Mouse (Mus musculus) heart, adult 2 months (tissue): Measurements from ENCODE around the gene Thbs3. TPM values are rescaled to one million over a fixed set of nuclear protein-coding genes. Genes with fewer than 3 reads are reported as not detected.

Experiments
- DNase-seq, 2 experiments: peaks; one replicate each; pipeline ENCODE4 v3.0.0; 2021
- H3K27ac ChIP-seq: fragments of 200-600 bp; 2 replicates; pipeline ENCODE4 v1.8.1; 2022
- H3K27me3 ChIP-seq: fragments of 200-500 bp; 2 replicates; pipeline ENCODE4 v1.6.1; 2012; ENCODE audit warnings: mild to moderate bottlenecking, low read length, inconsistent platforms, mixed read lengths; ENCODE audit not compliant: control insufficient read depth, insufficient read depth
- H3K36me3 ChIP-seq: fragments of 200-500 bp; 2 replicates; pipeline ENCODE4 v1.6.1; 2012; ENCODE audit warnings: low read length, inconsistent platforms; ENCODE audit not compliant: control insufficient read depth, insufficient read depth
- H3K4me1 ChIP-seq: fragments of 200-500 bp; 2 replicates; pipeline ENCODE4 v1.6.1; 2011; ENCODE audit warnings: low read length; ENCODE audit not compliant: control insufficient read depth, insufficient read depth
- H3K4me3 ChIP-seq: fragments of 200-600 bp; 2 replicates; pipeline ENCODE4 v1.8.1; 2022
- H3K79me2 ChIP-seq: fragments of 200-500 bp; replicated peaks from 2 replicates; pipeline ENCODE4 v1.6.1; 2012; ENCODE audit warnings: mild to moderate bottlenecking, inconsistent platforms, low read length, moderate library complexity, mixed read lengths; ENCODE audit not compliant: control insufficient read depth, insufficient read depth
- H3K9ac ChIP-seq: fragments of 200-500 bp; 2 replicates; pipeline ENCODE4 v1.6.1; 2012; ENCODE audit warnings: low read depth, mild to moderate bottlenecking, control low read depth, inconsistent platforms, low read length, mixed read lengths
- CTCF ChIP-seq: fragments of 200-600 bp; IDR thresholded peaks from 2 replicates; pipeline ENCODE4 v1.8.1; 2022; ENCODE audit warnings: antibody characterized with exemption, mild to moderate bottlenecking, moderate library complexity
- EP300 ChIP-seq: fragments of 200-500 bp; IDR thresholded peaks from 2 replicates; pipeline ENCODE4 v1.6.1; 2011; ENCODE audit warnings: low read depth, low read length, control low read depth; ENCODE audit not compliant: insufficient read depth
- POLR2A ChIP-seq: fragments of 200-500 bp; IDR thresholded peaks from 2 replicates; pipeline ENCODE4 v1.6.1; 2011; ENCODE audit warnings: mild to moderate bottlenecking, low read depth, low read length, control low read depth; ENCODE audit not compliant: insufficient read depth
- WGBS: fragments of 180-500 bp; shearing (Covaris S2); methylation state at CpG from one replicate; pipeline ENCODE4 v1.1.7; 2018; 5-methylcytosine and 5-hydroxymethylcytosine counted together
- intact Hi-C: fragments of 180-260 bp; cut with DNase I; formaldehyde crosslinking; loops from one replicate; pipeline ENCODE4 v1.15.1; 2025
- long read RNA-seq: library from polyadenylated mRNA; stranded (forward); transcript quantifications from one replicate; pipeline ENCODE4 v2.0.0, GENCODE M21; 2021
- polyA plus RNA-seq: library from polyadenylated mRNA; depleted of rRNA; stranded (reverse); fragments of >200 nt; gene quantifications from 2 replicates; pipeline ENCODE4 v1.2.3, GENCODE M21; 2012; rRNA removed
- total RNA-seq, 2 experiments: library from RNA; stranded (reverse); gene quantifications; 2 replicates each; pipeline ENCODE4 v1.2.3; 2021

Gene Thbs3
- total RNA-seq (1 to 10 TPM; 3.4 to 5.1 TPM), polyA plus RNA-seq (15.8 and 24.3 TPM in 2 replicates)
- long read RNA-seq, transcript Thbs3-201 (23 exons, 3,190 nt) = major isoform, 6 of 7 reads
- long read RNA-seq, partial matches to known transcripts = 0 of 7 reads
- long read RNA-seq, other reads (novel, unspliced or antisense) = 1 of 7 reads

- Histone ChIP-seq H3K27ac (peak within 1 kb of the TSS; percentile 88), H3K4me1 (peaks cover 5% of the 10 kb centered on the region), H3K9ac (peak within 1 kb of the TSS; percentile 95), H3K27me3 (no peaks in the 10 kb centered on the region), H3K36me3 (no peaks in the 10 kb centered on the region), H3K4me3 (peak within 1 kb of the TSS; percentile 88), H3K79me2 (no peaks in the 10 kb centered on the region)
- 3% methylated on average over 19 of the region's 19 CpGs for WGBS
- intact Hi-C loops = loop anchor here (2.0 to 10.0 kb wide), 4 partner anchors 18 to 270 kb away; partner anchors contain the start of gene Clk2
- DNase-seq = peak; percentile 55 to 57
- TF ChIP-seq CTCF (no peak), POLR2A (no peak)
Measured at GRCm38 (mm10) chr3:89214681-89215411, at the start of gene Thbs3. Gene Thbs3, plus strand, starts transcription at chr3:89215180.

GRCm38 (mm10) chr3:89165268-89165870 is 49.6 kb upstream of the Thbs3 start:
- Histone ChIP-seq H3K4me1 (peaks cover 2% of the 10 kb centered on the region), H3K27me3 (no peaks in the 10 kb centered on the region), H3K79me2 (no peaks in the 10 kb centered on the region; the same call in 1 of the 2 replicates), H3K36me3 (no peaks in the 10 kb centered on the region; the same call in 1 of the 2 replicates), H3K9ac (peak overlapping the region; percentile 90), H3K27ac (peak overlapping the region; percentile 93), H3K4me3 (peak overlapping the region; percentile 68)
- intact Hi-C loops = loop anchor here (2.0 to 10.0 kb wide), 2 partner anchors 49 to 221 kb away; partner anchors contain the start of gene Thbs3
- WGBS = 13% methylated on average over 12 of the region's 12 CpGs
- TF ChIP-seq POLR2A (no peak), CTCF (no peak), EP300 (no peak)
- no peak for DNase-seq

GRCm38 (mm10) chr3:89166945-89167344 is 48.0 kb upstream of the Thbs3 start:
- Histone ChIP-seq H3K27ac (no peak overlapping the region), H3K4me3 (no peak overlapping the region), H3K9ac (no peak overlapping the region), H3K36me3 (no peaks in the 10 kb centered on the region; the same call in 1 of the 2 replicates), H3K4me1 (peaks cover 2% of the 10 kb centered on the region), H3K27me3 (no peaks in the 10 kb centered on the region), H3K79me2 (no peaks in the 10 kb centered on the region; the same call in 1 of the 2 replicates)
- 89% methylated on average over 19 of the region's 19 CpGs for WGBS
- TF ChIP-seq POLR2A (no peak), CTCF (no peak), EP300 (no peak)
- no peak for DNase-seq
- intact Hi-C loops = loop anchor here (10.0 kb wide), 1 partner anchor 222 kb away; no protein-coding TSS in a partner anchor

GRCm38 (mm10) chr3:89174844-89175243 is 40.1 kb upstream of the Thbs3 start:
- Histone ChIP-seq H3K4me3 (no peak overlapping the region), H3K9ac (no peak overlapping the region), H3K36me3 (no peaks in the 10 kb centered on the region; the same call in 1 of the 2 replicates), H3K27ac (no peak overlapping the region), H3K79me2 (no peaks in the 10 kb centered on the region), H3K27me3 (no peaks in the 10 kb centered on the region), H3K4me1 (peaks cover 2% of the 10 kb centered on the region)
- TF ChIP-seq CTCF (no peak), EP300 (no peak), POLR2A (no peak)
- DNase-seq = no peak
- WGBS = 94% methylated on average over 11 of the region's 11 CpGs
- intact Hi-C loops = loop anchor here (10.0 kb wide), 1 partner anchor 620 kb away; the partner anchor contains the start of genes Lamtor2 and Ubqln4

DNA sequence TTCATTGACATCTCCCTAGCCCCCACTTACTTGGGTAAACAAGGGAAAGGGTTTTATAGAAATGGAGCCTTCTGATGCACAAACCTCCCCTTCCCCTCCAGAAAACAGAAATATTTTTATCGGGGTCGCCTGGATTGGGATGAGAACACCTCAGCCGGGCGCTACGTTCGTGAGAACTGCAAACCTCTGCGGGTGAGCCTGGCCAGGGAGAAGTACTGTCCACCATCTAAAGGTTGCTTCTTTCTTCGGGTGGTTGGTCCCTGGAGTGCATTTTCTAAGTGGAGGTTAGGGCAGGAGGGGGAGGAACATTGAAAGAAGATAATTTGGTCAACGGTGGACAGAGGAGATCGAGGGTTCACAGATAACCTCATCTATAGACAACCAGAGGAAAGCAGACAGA is 39.4 kb upstream of the Thbs3 start:
- Histone ChIP-seq H3K4me1 (peaks cover 2% of the 10 kb centered on the region), H3K79me2 (no peaks in the 10 kb centered on the region), H3K9ac (no peak overlapping the region), H3K36me3 (no peaks in the 10 kb centered on the region; the same call in 1 of the 2 replicates), H3K27me3 (no peaks in the 10 kb centered on the region), H3K27ac (no peak overlapping the region), H3K4me3 (no peak overlapping the region)
- TF ChIP-seq EP300 = no peak
- no peak for TF ChIP-seq CTCF
- TF ChIP-seq POLR2A = no peak
- no peak for DNase-seq
- intact Hi-C loops = loop anchor here (10.0 kb wide), 1 partner anchor 621 kb away; the partner anchor contains the start of genes Lamtor2 and Ubqln4
- whole genome bisulfite sequencing = 86% methylated on average over 10 of the region's 10 CpGs
